Mouse (Mus musculus): Measurements from ENCODE around the gene Rpl34. TPM values are rescaled to one million over a fixed set of nuclear protein-coding genes. Genes with fewer than 3 reads are reported as not detected.

Gene Rpl34
- polyA plus RNA-seq, 1 experiment from 2014 or later, result 524 TPM

DNA sequence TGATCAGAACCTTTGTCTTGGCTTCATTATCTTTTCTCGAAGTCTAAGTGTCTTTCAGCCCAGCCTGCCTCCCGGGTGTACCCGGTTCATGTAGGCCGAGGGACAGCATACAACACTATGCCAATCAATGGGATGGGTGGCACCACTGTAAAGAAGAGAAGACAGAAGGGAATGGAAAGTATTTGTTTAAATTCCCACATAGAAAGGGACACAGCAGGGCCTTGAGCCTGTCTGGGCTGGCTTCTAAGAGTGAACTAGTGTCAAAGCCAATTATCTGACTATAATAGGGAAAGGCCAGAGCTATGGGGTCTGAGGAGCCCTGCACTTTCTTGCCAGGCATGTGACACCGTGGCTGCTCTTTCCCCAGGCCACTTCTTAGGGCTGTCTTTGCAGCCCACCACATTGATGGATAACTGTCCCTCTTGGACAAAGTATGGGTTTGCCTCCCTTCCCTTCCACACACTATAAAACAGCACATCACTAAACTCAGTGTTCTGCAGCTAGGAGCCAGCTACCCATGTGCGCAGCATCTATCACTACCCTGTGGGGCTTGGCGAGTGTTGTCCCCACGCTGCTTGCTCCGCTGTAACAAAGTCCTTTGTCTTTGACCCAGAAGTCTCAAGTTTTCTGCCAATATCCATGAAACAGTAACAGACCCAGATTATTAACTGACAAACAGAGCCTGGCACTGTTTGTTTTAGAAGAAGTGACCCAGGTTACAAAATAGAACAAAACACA, 45.8 kb downstream of the Rpl34 start:
- Histone ChIP-seq H3K9me3 (no peaks in the 10 kb centered on the region), H3K36me3 (replicated peaks) (no peaks in the 10 kb centered on the region), H3K4me3 (no peak overlapping the region), H3K27me3 (replicated peaks) (no peaks in the 10 kb centered on the region), H3K27ac (no peak overlapping the region), H3K4me1 (no peaks in the 10 kb centered on the region), H3K9ac (no peak overlapping the region), H3K4me2 (no peak overlapping the region)
- ATAC-seq (replicated peaks), result no peak
- 70% methylated on average over 9 of the region's 9 CpGs for WGBS

DNA sequence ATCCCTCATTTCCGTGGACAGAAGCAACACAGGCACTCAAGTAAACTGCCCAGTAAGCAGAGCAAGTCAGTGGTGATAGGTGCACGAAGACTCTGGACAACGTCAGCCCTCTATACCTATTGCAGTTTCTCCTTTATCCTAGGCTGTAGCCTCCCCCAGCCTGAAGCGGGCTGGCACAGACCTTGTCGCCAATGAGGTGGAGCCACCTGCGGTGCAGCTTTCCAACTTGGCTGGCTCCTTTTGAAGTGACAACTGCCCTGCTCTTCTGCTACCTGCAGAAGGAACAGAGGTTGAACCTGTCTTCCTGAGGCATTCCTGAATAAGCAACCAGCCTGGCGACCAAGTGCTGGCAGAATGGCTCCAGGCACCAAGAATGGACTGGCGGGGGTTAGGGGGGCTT, 46.4 kb downstream of the Rpl34 start:
- H3K4me2 ChIP-seq, result no peak overlapping the region
- no peak overlapping the region for H3K9ac ChIP-seq
- H3K4me3 ChIP-seq, result no peak overlapping the region
- no peaks in the 10 kb centered on the region for H3K27me3 ChIP-seq (replicated peaks)
- no peak for ATAC-seq (replicated peaks)
- H3K4me1 ChIP-seq, result no peaks in the 10 kb centered on the region
- no peaks in the 10 kb centered on the region for H3K36me3 ChIP-seq (replicated peaks)
- 77% methylated on average over 8 of the region's 8 CpGs for WGBS
- no peaks in the 10 kb centered on the region for H3K9me3 ChIP-seq
- no peak overlapping the region for H3K27ac ChIP-seq

DNA sequence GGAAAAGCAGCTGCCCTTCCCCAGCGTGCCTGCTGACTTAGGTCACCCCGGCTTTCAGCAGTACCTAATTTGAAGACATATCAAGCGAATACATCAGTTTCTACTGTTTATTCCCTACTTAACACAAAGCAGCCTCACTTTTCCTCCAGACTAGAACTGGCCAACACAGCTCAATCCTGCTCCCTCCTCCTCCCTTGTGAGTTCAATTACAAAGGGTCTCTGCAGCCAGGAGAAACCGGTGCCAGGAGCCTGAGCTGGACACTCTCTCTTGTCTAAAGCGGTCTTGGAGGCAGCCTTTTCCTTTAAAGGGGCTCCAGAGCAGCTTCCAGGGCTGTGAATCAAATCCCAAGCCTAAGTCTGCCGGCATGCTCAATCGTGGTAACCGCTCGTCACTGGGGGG, 48.0 kb downstream of the Rpl34 start:
- no peak overlapping the region for H3K27ac ChIP-seq
- H3K9ac ChIP-seq, result no peak overlapping the region
- H3K27me3 ChIP-seq (replicated peaks), result no peaks in the 10 kb centered on the region
- no peak for ATAC-seq (replicated peaks)
- H3K36me3 ChIP-seq (replicated peaks), result no peaks in the 10 kb centered on the region
- no peaks in the 10 kb centered on the region for H3K9me3 ChIP-seq
- WGBS, result 87% methylated on average over 9 of the region's 9 CpGs
- no peak overlapping the region for H3K4me2 ChIP-seq
- H3K4me3 ChIP-seq, result no peak overlapping the region
- H3K4me1 ChIP-seq, result no peaks in the 10 kb centered on the region

DNA sequence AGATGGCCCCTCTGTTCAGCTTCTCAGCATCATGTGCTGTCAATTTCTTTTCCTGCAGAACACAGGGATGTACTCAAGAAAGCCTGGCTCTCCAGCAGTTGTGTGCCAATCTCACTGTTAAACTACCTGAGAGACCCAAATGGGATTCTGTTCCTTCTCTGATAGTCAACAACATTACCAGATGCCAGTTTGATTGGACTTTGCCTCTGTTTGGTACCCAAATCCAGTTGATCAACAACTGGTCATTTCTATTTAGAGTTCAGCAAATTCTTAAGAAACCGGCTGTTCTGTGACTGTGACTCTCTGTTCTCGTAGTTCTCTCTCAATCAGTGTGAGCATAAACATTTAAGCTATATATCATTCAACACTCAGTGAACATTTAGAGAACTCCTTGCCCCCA, 49.0 kb downstream of the Rpl34 start:
- no peak overlapping the region for H3K4me2 ChIP-seq

DNA sequence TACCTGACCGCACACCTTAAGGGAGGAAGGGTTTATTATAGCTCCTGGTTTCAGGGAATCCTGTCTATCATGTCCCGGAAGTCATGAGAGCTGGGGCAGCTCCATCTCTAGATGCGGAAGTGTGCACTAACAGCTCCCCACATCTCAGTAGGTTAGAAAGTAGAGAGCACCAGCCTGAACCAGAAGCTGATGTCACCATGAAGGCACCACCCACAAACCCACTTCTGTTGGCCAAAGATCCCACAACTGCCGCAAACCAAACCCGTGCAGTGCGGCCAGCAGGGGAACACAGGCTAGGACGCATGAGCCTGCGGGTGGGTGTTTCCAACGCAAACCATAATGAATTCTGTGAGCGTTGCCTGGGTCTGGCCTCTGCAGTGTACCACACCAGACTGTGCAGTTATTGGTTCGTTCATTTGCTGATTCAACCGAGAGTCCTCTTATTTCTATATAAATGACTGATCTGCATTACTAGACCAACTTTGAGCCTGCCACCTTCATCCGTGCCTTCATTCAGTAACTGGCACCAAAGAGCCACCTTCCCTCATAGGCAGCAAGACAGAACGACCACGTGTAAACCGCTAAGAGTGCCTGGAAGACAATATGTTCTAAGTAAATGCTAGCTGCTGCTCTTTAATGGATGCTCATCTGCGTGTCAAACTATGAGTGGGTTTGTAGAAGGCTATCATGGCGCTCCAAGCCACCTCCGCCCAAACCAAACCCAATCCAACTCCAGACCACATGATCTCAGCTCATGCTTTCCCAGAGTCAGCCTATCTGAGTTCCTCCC, 52.3 kb downstream of the Rpl34 start:
- no peak for ATAC-seq (replicated peaks)
- H3K27ac ChIP-seq, result no peak overlapping the region
- no peak overlapping the region for H3K4me2 ChIP-seq
- no peaks in the 10 kb centered on the region for H3K4me1 ChIP-seq
- no peaks in the 10 kb centered on the region for H3K27me3 ChIP-seq (replicated peaks)
- H3K4me3 ChIP-seq, result no peak overlapping the region
- no peak overlapping the region for H3K9ac ChIP-seq
- H3K36me3 ChIP-seq (replicated peaks), result no peaks in the 10 kb centered on the region
- 94% methylated on average over 19 of the region's 19 CpGs for WGBS
- no peaks in the 10 kb centered on the region for H3K9me3 ChIP-seq

More for the DNA sequence above, 49.0 kb downstream of the Rpl34 start:
- WGBS, result 91% methylated on average over 2 of the region's 2 CpGs
- H3K4me1 ChIP-seq, result no peaks in the 10 kb centered on the region
- no peak overlapping the region for H3K4me3 ChIP-seq
- H3K9me3 ChIP-seq, result no peaks in the 10 kb centered on the region
- H3K27me3 ChIP-seq (replicated peaks), result no peaks in the 10 kb centered on the region
- no peak overlapping the region for H3K9ac ChIP-seq
- ATAC-seq (replicated peaks), result no peak
- no peak overlapping the region for H3K27ac ChIP-seq
- no peaks in the 10 kb centered on the region for H3K36me3 ChIP-seq (replicated peaks)

Other genes starting within 250 kb of the Rpl34 start
- not detected in 2 replicates for gene Etnppl, start 113.0 kb downstream of the Rpl34 start, polyA plus RNA-seq (2015; fragmentation: Nextera tagmentation; extraction: Ambion mirVana)
- gene Ostc, start 21.0 kb downstream of the Rpl34 start, polyA plus RNA-seq (2015; fragmentation: Nextera tagmentation; extraction: Ambion mirVana), result 198 and 209 TPM in 2 replicates